Mouse (Mus musculus): ENCODE results near the gene 4930578G10Rik.
"Not testable (repeated sequence)": the region's sequence is repeated elsewhere in the genome, so short reads cannot be mapped to it uniquely, and the experiment has no call there.

DNA sequence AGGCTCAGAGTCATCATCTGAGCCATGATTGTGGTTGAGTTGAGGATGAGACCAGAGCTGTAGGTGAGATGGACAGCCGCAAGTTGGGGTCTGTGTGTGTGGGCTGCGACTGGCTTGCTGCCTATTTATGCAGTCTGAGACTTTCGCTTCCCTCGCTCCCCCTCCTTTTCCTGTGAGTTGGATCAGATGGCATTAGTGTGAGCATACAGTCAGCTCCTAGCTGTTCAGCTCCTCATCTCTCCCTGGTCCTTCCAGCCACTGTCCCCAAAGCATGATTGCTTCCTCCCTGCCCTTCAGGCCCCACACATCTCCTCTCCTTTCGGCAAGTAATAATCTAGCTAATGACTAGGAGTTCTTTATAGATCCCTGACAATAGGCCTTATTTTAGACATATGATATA lies 38.5 kb downstream of the 4930578G10Rik start, which contains the start of gene Ccl21a:
- TF ChIP-seq GATA1, TAL1 (IDR thresholded peaks at IDR 0.05; ENCODE audit: low read length): not testable (repeated sequence)

Data from erythroblast, embryonic 14.5 days (primary cell).